Mouse (Mus musculus): Measurements from ENCODE around the gene Drap1.

The Drap1 gene

DNA sequence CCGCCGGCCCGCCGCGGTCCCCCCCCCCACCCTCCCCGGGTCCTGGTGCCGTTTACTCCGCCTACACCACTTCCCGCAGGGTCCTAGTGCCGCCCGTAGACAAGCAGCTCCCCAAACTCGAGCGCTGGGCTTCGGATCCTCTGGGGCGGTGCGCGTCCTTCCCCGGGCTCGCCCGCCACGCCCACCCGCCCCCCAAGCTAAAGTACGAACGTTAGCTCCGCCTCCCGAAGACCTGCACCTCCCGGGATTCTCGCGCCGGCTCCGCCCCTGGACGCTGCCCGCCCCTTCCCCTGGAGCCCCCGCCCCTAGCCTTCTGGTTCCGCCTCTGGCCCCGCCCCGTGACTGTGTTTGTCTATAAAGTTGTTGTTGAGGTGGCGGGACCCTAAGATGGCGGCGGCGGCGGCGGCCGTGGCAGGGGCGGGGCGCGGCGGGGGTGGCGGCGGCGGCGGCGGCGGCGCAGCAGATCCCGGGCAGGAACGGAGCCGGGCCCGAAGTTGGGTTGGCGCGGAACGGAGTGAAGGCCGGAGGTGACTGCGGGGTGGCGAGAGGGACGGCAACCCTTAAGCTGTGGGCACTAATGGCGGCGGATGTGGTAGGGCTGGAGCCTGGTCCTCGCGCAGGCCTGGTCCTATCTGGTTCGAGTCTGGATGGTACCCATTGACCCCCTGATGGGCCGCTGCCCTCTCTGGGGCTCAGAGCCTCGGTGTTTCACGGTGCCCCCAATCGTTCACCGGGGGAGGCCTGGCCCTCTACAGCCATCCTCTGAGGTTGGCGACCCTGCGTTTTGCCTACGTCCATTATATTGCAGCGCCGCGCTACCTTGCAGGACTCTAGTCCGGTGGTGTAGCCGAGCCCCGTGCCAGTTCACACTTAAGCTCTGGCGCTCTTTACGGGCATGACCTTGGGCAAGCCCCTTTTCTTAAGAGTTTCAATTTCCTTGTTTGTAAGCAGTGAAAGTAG is at the start of gene Drap1, which contains the start of gene AI837181:
TSS of gene Drap1 (minus strand) at position 198 of the 960 bp plus-strand sequence.
TSS of gene AI837181 (plus strand) at position 363 of the 960 bp plus-strand sequence.
- DNase-seq (ENCODE audit: low read depth, low spot score) = peak; percentile 99

DNA sequence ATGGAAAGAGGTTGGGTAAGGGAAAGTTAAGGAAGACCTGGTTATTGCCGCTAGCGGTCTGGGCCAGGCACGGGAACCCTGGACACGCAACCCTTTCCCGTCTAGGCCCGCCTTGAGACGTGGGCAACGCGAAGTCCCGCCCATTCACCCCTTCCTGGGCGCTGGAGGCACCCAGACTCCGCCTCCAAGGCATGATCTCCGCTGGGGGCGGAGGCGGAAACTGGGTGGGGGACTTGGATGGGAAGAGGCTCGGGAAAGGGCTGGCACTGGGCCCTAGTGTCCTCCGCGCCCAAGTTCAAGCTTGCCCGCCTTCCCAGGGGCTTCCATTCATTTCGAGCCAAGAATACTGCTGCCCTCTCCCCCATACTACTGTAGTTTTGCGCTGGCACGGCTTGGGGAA is 48.9 kb upstream of the Drap1 start, which contains the start of gene Efemp2:
TSS of gene Efemp2 (plus strand) at position 235 of the 400 bp plus-strand sequence.
- DNase-seq (ENCODE audit: low read depth, low spot score) = peak; percentile 86

DNA sequence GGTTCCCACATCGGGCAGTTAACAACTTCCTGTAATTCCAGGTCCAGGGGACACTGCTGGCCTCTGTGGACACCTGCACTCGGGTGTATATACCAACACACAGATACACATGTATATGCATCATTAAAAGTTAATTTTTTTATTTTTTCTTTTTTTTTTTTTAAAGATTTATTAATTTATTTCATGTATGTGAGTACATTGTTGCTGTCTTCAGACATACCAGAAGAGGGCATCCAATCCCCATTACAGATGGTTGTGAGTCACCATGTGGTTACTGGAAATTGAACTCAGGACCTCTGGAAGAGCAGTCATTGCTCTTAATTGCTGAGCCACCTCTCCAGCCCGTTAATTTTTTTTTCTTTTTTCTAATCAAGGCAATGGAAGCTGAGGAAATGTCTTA is 48.1 kb upstream of the Drap1 start:
- DNase-seq (ENCODE audit: low read depth, low spot score) = no peak

DNA sequence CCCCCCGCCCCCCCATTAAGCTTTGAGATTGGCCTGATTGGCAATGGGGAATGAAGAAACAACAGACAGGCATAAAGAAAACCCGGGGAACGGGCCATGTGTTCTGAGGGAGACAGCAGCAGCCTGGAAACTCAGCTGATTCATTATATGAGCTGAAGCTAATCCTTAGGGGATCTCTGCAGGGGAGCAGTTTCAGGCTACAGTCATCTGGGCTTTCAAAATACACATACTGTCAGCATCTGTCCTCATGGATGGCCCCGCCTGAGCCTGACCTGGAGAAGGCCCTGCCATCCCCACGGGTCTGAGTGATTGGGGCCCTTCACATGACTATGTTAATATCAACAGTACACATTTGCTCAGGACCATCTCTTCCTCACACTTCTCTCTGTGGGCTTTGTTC is 47.1 kb upstream of the Drap1 start:
- no peak for DNase-seq (ENCODE audit: low read depth, low spot score)

DNA sequence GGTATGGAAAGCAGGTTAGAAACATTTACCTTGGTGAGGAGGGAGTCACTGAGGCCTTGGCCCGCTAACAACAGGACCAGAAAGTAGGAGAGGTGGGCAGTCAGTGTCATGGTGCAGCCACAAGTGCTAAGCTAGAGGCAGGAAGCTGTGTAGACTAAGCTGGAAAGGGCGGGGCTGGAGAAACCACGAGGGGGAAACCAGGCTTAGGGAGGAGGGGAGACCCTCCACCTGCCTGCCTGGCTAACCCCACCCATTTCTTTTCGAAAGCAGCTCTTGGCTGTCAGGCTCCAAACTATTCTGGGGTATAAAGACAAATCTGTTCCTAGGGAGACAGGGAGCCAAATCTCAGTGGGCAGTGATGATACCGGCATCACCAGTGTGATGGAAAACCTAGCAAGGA is 43.6 kb upstream of the Drap1 start, which contains the start of gene Ctsw:
TSS of gene Ctsw (minus strand) at position 134 of the 400 bp plus-strand sequence.
- DNase-seq (ENCODE audit: low read depth, low spot score) = no peak

DNA sequence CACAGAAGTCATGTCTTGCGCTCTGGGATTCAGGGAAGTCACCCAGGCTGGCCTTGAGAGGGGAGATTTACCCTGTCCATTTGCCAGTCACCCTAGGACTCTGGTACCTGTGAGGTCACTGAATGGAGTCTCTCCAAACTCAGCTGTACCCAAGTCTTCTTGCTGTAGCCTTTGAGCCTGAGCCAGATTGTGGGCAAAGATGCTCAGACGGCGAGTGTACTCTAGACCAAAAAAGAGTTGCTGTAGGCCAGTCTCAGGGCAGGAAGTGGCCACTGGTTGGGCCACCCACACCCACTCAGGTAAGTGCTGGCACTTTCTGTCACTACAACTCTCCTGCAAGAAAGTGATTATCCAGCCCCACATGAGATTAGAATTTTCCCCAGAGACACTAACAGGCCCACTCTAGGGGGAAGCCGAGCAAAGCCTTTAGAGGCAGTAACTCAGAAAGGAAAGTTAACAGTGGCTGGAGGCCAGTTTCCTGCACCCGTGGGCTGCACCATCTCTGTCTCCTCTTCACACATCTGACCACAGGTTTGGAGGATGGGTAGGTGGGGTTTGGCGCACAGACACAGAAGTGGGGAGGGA is 42.2 kb upstream of the Drap1 start:
- no peak for DNase-seq (ENCODE audit: low read depth, low spot score)

DNA sequence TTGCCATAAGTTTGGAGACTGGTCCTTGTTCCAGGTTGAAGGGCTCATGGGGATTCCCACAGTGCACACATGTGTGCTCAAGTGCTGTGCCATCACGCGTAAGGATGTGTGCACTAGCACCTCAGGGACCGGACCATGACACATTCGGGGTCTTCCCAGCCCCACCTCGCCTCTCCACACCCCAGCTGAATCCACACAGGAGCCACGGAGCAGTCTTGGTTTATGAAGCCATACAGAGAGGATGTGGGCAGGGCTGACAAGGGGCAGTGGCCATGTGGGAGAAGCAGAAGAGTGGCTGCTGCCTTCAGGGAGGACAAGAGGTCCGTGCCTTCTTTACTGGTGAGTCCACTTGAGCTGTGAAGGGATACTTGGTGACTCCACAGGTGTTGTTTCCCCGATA is 40.3 kb upstream of the Drap1 start:
- DNase-seq (ENCODE audit: low read depth, low spot score) = no peak

DNA sequence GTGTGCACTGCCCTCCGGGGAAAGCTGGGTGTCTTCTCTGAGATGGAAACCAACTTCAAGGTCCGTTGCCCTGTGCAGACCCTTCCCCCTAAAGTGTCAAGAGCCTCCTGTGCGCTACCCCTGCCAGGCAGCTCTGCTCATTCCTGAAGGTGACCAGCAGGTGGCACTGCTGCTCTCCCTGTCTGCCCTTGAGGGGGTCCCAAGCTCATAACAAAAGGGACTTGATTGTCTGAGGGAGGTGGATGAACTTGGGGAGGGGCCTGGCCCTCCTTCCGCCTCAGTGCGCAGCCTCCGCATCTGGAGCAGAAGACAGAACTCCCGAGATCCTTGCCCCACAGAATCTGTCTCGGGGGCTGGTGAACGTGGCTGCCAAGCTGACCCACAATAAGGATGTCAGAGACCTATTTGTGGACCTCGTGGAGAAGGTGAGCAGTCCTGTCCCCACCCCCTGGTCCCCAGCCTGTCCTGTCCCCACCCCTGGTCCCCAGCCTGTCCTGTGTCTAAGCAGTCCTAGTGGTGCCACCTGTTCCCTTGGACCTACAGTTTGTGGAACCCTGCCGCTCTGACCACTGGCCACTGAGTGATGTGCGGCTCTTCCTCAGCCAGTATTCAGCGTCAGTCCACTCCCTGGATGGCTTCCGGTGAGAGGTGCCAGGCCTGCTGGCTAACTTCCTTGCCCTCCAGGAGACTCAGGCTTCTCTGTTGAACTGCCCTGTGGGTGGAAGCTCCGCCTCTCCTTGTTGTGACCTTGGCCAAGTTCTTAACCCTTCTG is 39.2 kb upstream of the Drap1 start:
- DNase-seq (ENCODE audit: low read depth, low spot score) = peak; percentile 77

DNA sequence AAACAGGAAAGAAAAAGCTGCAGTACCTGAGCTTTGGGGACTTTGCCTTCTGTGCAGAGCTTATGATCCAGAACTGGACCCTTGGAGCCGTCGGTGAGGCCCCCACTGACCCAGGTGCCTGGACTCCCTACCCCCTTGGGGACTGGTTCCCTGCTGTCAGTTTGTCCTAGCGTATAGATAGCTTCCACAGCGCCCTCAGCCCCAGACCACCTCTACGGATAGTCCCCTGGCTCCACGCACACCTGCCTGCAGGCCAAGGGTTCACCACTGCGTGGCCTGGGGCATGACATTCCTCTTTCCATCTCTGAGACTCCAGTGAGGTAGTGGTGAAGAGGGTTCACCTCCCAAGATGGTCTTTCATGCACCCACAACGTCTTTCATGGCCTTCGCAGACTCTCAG is 38.4 kb upstream of the Drap1 start:
- no peak for DNase-seq (ENCODE audit: low read depth, low spot score)

DNA sequence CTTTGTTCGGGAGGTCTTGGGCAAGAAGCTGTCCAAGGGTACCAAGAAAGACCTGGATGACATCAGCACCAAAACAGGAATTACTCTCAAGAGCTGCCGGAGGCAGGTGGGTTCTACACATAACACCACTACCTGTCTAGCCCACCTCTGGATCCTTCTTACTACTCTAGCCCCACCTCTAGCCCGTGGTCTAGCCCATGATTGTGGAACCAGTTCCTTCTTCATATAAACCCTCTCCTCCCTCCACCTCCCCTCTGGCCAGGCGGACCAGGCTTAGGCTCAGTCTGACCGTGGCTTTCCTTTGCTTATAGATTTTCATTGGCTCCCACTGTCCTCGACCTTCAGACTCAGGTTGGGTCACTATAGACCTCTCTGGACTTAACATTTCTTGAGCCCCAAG is 36.6 kb upstream of the Drap1 start:
- peak; percentile 0 for DNase-seq (ENCODE audit: low read depth, low spot score)

DNA sequence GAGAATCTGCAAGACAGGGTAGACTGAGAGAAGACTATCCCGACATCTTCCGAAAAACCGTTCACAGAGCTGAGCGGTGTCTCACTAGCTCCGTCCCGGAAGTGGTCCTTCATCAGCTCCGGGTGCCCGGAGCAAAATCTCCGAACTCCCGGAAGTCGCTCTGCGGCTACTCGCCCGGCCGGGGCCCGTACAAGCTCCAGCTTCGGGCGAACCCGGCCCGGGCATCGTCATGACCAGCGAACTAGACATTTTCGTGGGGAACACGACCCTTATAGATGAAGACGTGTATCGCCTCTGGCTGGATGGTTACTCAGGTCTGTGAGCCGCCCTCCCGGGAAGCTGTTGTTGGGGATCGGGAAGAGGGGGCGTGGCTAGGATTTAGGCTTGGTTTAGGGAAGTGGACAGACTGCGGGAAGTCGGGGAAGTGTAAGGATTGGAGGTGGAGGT is 35.7 kb upstream of the Drap1 start, which contains the start of gene Fibp:
TSS of gene Fibp (plus strand) at position 151 of the 447 bp plus-strand sequence.
- DNase-seq (ENCODE audit: low read depth, low spot score) = peak; percentile 95

DNA sequence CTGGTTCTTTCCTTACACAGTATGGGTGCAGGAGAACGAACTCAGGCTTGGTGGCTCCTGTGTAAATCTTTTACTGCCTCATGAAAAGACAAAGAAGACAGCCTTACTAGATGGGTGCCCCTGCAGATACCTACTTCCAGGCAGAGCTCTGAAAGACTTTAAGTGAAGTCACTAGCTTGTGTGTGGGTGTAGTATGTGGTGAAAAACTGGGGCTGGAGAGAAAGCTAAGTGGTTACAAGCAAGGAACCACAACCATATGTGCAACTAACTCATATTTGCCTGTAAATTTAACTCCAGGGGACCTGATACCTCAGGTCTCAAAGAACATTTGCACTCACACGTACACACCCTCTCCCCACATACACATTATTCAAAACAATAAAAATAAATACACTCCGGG is 35.1 kb upstream of the Drap1 start:
- peak; percentile 51 for DNase-seq (ENCODE audit: low read depth, low spot score)

DNA sequence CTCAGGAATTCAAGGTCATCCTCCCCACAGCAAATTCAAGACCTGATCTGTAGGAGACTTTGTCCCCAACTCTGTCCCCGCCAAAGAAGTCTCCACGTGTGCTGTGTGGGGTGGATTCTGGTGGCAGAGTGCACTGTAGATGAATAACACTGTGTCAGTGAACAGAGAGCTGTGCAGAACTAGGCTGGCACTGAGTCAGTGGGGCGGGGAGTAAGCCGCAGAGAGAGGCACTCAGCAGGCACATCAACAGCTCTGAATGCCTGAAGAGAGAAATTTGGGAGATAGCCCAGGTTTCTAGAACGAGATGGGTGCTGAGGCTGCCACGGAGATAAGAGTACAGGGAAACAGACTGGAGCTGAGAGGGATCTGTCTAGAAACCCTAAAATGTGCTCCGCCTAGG is 34.2 kb upstream of the Drap1 start:
- peak; percentile 88 for DNase-seq (ENCODE audit: low read depth, low spot score)

DNA sequence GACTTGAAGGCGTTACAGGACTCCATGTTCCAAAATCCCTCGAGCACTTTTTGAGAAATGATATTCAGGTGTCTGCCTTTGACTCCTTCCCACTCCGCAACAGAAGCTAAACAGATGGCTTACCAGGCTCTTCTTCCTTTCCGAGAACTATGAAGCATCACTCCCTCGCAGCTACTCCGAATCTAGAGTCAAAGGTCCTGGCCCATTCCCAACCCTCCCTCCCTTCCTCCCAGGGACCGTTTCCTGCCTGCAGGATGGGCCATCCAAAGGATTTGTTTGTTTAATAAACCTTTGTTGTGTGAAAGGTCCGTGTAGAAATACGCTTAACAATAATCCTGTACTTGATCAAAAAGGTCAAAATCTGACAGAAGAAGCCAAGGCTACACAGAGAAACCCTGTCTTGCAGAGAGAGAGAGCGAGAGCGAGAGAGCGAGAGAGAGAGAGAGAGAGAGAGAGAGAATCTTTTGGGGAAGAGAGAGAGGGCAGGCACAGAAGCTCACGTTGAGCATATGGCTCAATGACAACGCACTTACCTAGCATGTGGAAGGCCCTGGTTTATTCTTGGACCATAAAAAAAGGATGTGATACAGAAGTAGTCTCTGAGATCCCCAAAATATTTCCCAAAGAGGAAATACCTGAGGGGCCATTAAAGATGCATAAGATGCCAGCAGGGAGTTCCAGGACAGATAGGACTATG is 33.1 kb upstream of the Drap1 start, which contains the start of gene Ccdc85b:
TSS of gene Ccdc85b (minus strand) at position 149 of the 697 bp plus-strand sequence.
- DNase-seq (ENCODE audit: low read depth, low spot score) = peak; percentile 52

DNA sequence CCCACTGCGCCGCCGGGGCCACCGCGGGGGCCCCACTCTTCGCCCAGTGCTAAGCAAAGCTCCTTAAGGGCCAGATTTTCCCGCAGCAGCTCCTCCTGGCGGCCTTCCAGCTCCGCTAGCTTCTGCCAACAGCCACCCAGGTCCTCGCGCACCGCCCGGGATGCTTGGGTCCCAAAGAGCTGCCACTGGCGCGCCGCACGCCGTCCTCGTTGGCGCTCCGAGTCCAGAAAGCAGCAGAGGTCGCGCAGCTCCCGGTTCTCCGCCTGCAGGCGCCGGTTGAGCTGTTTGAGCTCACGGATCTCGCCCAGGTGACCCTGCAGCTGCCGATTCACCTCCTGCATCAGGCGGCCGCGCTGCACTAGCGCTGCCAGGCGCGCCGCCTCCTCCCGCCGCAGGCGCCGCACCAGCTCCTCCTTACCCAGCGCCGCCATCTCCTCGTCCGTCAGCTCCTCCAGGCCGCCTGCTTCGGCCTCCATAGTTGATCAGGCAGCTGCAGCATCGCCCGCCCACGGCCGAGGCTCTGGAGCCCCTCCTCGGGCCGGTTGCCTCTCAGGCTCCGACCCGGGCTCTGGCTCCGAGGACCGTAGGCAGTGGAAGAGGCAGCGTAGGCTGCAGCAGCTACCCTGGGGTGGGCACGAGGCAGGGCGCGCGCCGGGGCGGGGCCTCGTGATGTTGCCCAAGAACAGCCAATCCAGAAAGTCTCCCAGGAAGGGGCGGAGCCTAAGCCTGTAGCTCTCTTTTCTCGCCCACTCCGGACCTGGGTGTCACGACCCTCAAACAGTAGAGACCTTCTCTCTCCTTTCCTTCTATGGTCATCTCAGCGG is 32.4 kb upstream of the Drap1 start:
- DNase-seq (ENCODE audit: low read depth, low spot score) = peak; percentile 98

DNA sequence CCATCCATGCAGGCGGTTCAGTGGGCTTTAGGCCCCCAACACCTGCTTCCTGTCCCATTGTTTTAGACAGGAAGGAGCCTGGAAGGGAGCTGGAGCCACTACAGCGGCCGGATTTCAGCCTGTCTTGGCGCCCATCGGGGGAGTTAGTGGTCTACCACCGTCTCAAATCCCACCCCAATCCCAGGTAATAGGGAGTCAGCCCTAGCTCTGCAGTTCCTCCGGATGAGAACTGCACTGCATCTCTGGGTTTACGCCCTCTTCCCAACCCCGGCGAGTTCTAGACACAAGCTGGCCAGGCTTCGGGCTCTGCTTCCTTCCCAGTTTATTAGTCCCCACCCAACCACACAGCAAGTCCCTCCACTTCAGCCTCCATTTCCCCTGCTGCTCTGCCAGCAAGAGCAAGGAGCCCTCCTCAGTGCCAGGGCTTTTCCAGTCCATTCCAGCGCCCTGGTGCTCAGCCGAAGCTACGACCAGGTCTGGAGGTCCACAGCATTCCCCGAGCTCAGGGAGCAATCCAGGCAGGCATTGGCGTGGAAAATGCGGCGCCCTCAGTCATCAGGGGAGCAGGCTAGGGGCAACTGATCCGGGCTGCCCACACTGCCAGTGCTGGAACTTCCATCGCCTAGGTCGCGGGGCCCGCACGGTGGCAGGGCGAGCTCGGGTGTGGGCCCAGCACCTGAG is 31.6 kb upstream of the Drap1 start:
- DNase-seq (ENCODE audit: low read depth, low spot score) = peak; percentile 31

DNA sequence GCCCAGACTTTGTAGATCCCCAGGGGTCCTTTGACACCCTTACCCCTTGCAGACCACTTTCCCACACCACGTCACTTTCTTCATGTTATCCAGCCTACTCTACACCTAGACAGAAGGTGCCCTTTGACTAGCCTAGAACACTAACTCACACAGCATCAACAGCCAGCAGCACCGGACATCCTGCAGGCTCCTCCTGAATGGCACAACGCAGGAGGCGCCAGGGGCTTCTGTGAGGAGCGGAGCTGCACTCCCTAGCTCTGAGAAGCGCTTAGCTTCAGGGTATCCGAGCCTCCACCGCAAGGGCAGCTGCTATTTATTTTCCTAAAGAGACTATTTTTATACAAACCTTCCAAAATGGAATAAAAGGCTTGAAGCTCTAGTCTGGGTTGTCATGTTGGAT is 30.8 kb upstream of the Drap1 start:
- DNase-seq (ENCODE audit: low read depth, low spot score) = peak; percentile 31

DNA sequence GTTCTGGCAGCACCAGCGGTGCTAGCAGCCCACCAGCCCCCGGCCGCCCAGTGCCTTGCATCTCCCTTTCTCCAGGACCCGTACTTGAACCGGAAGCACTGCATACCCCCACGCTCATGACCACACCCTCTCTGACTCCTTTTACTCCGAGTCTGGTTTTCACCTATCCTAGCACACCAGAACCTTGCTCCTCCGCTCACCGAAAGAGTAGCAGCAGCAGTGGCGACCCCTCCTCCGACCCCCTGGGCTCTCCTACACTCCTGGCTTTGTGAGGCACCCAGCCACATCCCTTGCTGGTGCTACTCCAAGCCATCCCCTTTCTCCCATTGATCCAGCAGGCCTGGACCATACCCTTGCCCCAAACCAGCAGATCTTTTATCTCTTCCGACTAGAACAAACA is 30.3 kb upstream of the Drap1 start:
- DNase-seq (ENCODE audit: low read depth, low spot score) = peak; percentile 7

DNA sequence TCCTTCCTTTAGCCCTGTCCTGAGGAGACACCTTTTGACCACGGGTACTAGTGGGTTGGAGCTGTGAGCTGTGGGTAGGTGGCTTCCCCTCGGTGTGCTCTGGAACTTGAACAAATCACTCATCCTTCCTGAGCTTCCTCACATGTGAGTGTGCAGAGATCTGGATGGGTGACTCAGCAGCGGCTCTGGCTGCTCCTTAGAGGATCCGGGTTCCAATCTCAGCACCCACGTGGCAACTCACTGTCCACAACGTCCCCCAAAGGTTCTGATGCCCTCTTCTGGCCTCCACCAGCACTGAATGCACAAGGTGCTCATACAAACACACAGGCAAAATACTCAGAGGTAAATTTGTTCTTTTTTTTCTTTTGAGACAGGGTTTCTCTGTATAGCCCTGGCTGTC is 27.0 kb upstream of the Drap1 start:
- no peak for DNase-seq (ENCODE audit: low read depth, low spot score)

DNA sequence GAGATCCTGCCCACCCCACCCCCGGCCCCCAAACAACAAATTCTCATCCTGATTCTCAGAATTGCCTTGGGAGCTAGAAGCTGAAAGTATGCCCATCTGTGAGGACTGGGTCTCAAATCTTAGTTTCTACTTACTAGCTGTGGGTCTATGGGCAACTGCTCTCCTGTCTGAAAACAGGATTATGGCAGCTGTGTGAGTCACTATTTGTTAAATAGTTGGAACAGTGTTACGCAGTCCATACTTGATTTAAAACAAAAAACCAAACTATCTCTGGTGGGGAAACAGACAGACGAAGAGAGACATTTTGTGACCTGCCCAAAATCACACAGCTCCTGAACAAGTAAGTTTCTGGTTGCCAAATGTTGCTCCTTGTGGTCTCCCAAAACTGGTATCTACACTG is 24.9 kb upstream of the Drap1 start:
- no peak for DNase-seq (ENCODE audit: low read depth, low spot score)
